Mouse (Mus musculus): ENCODE results near the gene Scnn1a. TPM values are rescaled to one million over a fixed set of nuclear protein-coding genes. Genes with fewer than 3 reads are reported as not detected.

The Scnn1a gene
- polyA plus RNA-seq, 1 experiment = 0.16 TPM

GRCm38 (mm10) chr6:125377042-125377441 lies 56.6 kb downstream of the Scnn1a start:
- TF ChIP-seq MYOG (IDR thresholded peaks at IDR 0.05; ENCODE audit: control insufficient read depth, extremely low read depth, insufficient read length) (no peak), MAX (IDR thresholded peaks at IDR 0.05) (no peak), FOSL1 (IDR thresholded peaks at IDR 0.05; ENCODE audit: insufficient read depth, low read length, poor library complexity, severe bottlenecking) (no peak), MYOD1 (IDR thresholded peaks at IDR 0.05; ENCODE audit: control insufficient read depth, insufficient read length, low read depth) (no peak), CEBPB (IDR thresholded peaks at IDR 0.05; ENCODE audit: low read depth) (no peak), USF1 (IDR thresholded peaks at IDR 0.05; ENCODE audit: low read depth) (no peak), CTCF (IDR thresholded peaks at IDR 0.05; ENCODE audit: control insufficient read depth, insufficient read depth, insufficient read length) (no peak)
- H3K79me2 ChIP-seq (ENCODE audit: control insufficient read depth, insufficient read depth) = no peaks in the 10 kb centered on the region
- H3K4me3 ChIP-seq (ENCODE audit: insufficient read depth, poor library complexity, severe bottlenecking) = no peak overlapping the region
- H3K27me3 ChIP-seq (ENCODE audit: control insufficient read depth, insufficient read depth, insufficient read length) = peaks cover 12% of the 10 kb centered on the region
- no peaks in the 10 kb centered on the region for H3K79me3 ChIP-seq (ENCODE audit: low read depth)
- no peaks in the 10 kb centered on the region for H3K36me3 ChIP-seq (ENCODE audit: control insufficient read depth, insufficient read depth)
- no peak overlapping the region for H3ac ChIP-seq (ENCODE audit: control insufficient read depth, insufficient read length, low read depth)

GRCm38 (mm10) chr6:125377582-125378451 lies 57.4 kb downstream of the Scnn1a start:
- Histone ChIP-seq H3K36me3 (ENCODE audit: control insufficient read depth, insufficient read depth) (no peaks in the 10 kb centered on the region), H3K79me2 (ENCODE audit: control insufficient read depth, insufficient read depth) (no peaks in the 10 kb centered on the region), H3K79me3 (ENCODE audit: low read depth) (no peaks in the 10 kb centered on the region), H3ac (ENCODE audit: control insufficient read depth, insufficient read length, low read depth) (peak overlapping the region; percentile 39), H3K4me3 (ENCODE audit: insufficient read depth, poor library complexity, severe bottlenecking) (no peak overlapping the region), H3K27me3 (ENCODE audit: control insufficient read depth, insufficient read depth, insufficient read length) (peaks cover 7% of the 10 kb centered on the region)
- TF ChIP-seq MYOD1 (IDR thresholded peaks at IDR 0.05; ENCODE audit: control insufficient read depth, insufficient read length, low read depth) = no peak
- peak; percentile 68 for TF ChIP-seq MAX (IDR thresholded peaks at IDR 0.05)

- no peaks in the 10 kb centered on the region for H3K79me2 ChIP-seq (ENCODE audit: control insufficient read depth, insufficient read depth)
- no peaks in the 10 kb centered on the region for H3K36me3 ChIP-seq (ENCODE audit: control insufficient read depth, insufficient read depth)
- no peak overlapping the region for H3ac ChIP-seq (ENCODE audit: control insufficient read depth, insufficient read length, low read depth)
- peaks cover 7% of the 10 kb centered on the region for H3K27me3 ChIP-seq (ENCODE audit: control insufficient read depth, insufficient read depth, insufficient read length)
- TF ChIP-seq CTCF (IDR thresholded peaks at IDR 0.05; ENCODE audit: control insufficient read depth, insufficient read depth, insufficient read length) (no peak), MYOD1 (IDR thresholded peaks at IDR 0.05; ENCODE audit: control insufficient read depth, insufficient read length, low read depth) (no peak), USF1 (IDR thresholded peaks at IDR 0.05; ENCODE audit: low read depth) (no peak), CEBPB (IDR thresholded peaks at IDR 0.05; ENCODE audit: low read depth) (no peak), MAX (IDR thresholded peaks at IDR 0.05) (no peak), MYOG (IDR thresholded peaks at IDR 0.05; ENCODE audit: control insufficient read depth, extremely low read depth, insufficient read length) (no peak), FOSL1 (IDR thresholded peaks at IDR 0.05; ENCODE audit: insufficient read depth, low read length, poor library complexity, severe bottlenecking) (no peak)
- no peak overlapping the region for H3K4me3 ChIP-seq (ENCODE audit: insufficient read depth, poor library complexity, severe bottlenecking)
- no peaks in the 10 kb centered on the region for H3K79me3 ChIP-seq (ENCODE audit: low read depth)
These were observed 58.2 kb downstream of the Scnn1a start for GRCm38 (mm10) chr6:125378621-125379020.

- H3K36me3 ChIP-seq (ENCODE audit: control insufficient read depth, insufficient read depth) = no peaks in the 10 kb centered on the region
- no peak for TF ChIP-seq MYOD1 (IDR thresholded peaks at IDR 0.05; ENCODE audit: control insufficient read depth, insufficient read length, low read depth)
- no peak for TF ChIP-seq MYOG (IDR thresholded peaks at IDR 0.05; ENCODE audit: control insufficient read depth, extremely low read depth, insufficient read length)
- TF ChIP-seq CTCF (IDR thresholded peaks at IDR 0.05; ENCODE audit: control insufficient read depth, insufficient read depth, insufficient read length) = no peak
- no peak for TF ChIP-seq CEBPB (IDR thresholded peaks at IDR 0.05; ENCODE audit: low read depth)
- TF ChIP-seq MAX (IDR thresholded peaks at IDR 0.05) = no peak
- no peak for TF ChIP-seq FOSL1 (IDR thresholded peaks at IDR 0.05; ENCODE audit: insufficient read depth, low read length, poor library complexity, severe bottlenecking)
- no peak for TF ChIP-seq USF1 (IDR thresholded peaks at IDR 0.05; ENCODE audit: low read depth)
- H3K79me2 ChIP-seq (ENCODE audit: control insufficient read depth, insufficient read depth) = no peaks in the 10 kb centered on the region
- H3ac ChIP-seq (ENCODE audit: control insufficient read depth, insufficient read length, low read depth) = no peak overlapping the region
- H3K27me3 ChIP-seq (ENCODE audit: control insufficient read depth, insufficient read depth, insufficient read length) = peaks cover 7% of the 10 kb centered on the region
- H3K79me3 ChIP-seq (ENCODE audit: low read depth) = no peaks in the 10 kb centered on the region
- no peak overlapping the region for H3K4me3 ChIP-seq (ENCODE audit: insufficient read depth, poor library complexity, severe bottlenecking)
These were observed 59.3 kb downstream of the Scnn1a start for GRCm38 (mm10) chr6:125379781-125380180.

GRCm38 (mm10) chr6:125380372-125381360 lies 60.2 kb downstream of the Scnn1a start, which contains the start of gene Plekhg6:
Gene Plekhg6, minus strand, starts transcription at chr6:125380793.
- TF ChIP-seq CEBPB (IDR thresholded peaks at IDR 0.05; ENCODE audit: low read depth) = no peak
- TF ChIP-seq MAX (IDR thresholded peaks at IDR 0.05) = no peak
- TF ChIP-seq CTCF (IDR thresholded peaks at IDR 0.05; ENCODE audit: control insufficient read depth, insufficient read depth, insufficient read length) = no peak
- TF ChIP-seq MYOD1 (IDR thresholded peaks at IDR 0.05; ENCODE audit: control insufficient read depth, insufficient read length, low read depth) = no peak
- no peak for TF ChIP-seq USF1 (IDR thresholded peaks at IDR 0.05; ENCODE audit: low read depth)
- no peak for TF ChIP-seq MYOG (IDR thresholded peaks at IDR 0.05; ENCODE audit: control insufficient read depth, extremely low read depth, insufficient read length)
- no peak for TF ChIP-seq FOSL1 (IDR thresholded peaks at IDR 0.05; ENCODE audit: insufficient read depth, low read length, poor library complexity, severe bottlenecking)
- H3K4me3 ChIP-seq (ENCODE audit: insufficient read depth, poor library complexity, severe bottlenecking) = no peak within 1 kb of the TSS
- H3K79me3 ChIP-seq (ENCODE audit: low read depth) = no peaks in the 10 kb centered on the region
- no peaks in the 10 kb centered on the region for H3K79me2 ChIP-seq (ENCODE audit: control insufficient read depth, insufficient read depth)
- H3K27me3 ChIP-seq (ENCODE audit: control insufficient read depth, insufficient read depth, insufficient read length) = peaks cover 7% of the 10 kb centered on the region
- H3ac ChIP-seq (ENCODE audit: control insufficient read depth, insufficient read length, low read depth) = no peak within 1 kb of the TSS
- no peaks in the 10 kb centered on the region for H3K36me3 ChIP-seq (ENCODE audit: control insufficient read depth, insufficient read depth)

Data from C2C12 (cell line).